Mouse (Mus musculus): ENCODE data around the gene Dalrd3. TPM values are rescaled to one million over a fixed set of nuclear protein-coding genes. Genes with fewer than 3 reads are reported as not detected.

Dalrd3 gene
- polyA plus RNA-seq, 1 experiment from 2014 or later = 167 TPM

GRCm38 (mm10) chr9:108567931-108568419 lies 1.7 kb upstream of the Dalrd3 start:
- Histone ChIP-seq H3K36me3 (replicated peaks; ENCODE audit: control insufficient read depth, insufficient read depth, low read depth, low read length) (peaks cover 12% of the 10 kb centered on the region), H3K27me3 (ENCODE audit: control insufficient read depth, insufficient read depth, low read length) (no peaks in the 10 kb centered on the region), H3K27ac (replicated peaks; ENCODE audit: low read depth, low read length) (peak overlapping the region; percentile 76), H3K9me3 (replicated peaks; ENCODE audit: control insufficient read depth, low read length) (no peaks in the 10 kb centered on the region), H3K4me1 (ENCODE audit: control insufficient read depth, insufficient read depth, low read length) (peaks cover 10% of the 10 kb centered on the region), H3K9ac (replicated peaks; ENCODE audit: low read length) (peak overlapping the region; percentile 82), H3K4me2 (ENCODE audit: low read depth, low read length) (peak overlapping the region; percentile 97), H3K4me3 (ENCODE audit: low read depth, low read length) (peak overlapping the region; percentile 72)
- ATAC-seq (replicated peaks; ENCODE audit: insufficient number of reproducible peaks, low FRiP score, low TSS enrichment, low read depth) = no peak
- 6% methylated on average over 18 of the region's 18 CpGs for WGBS
- DNase-seq (ENCODE audit: low spot score) = peak; percentile 24

- Histone ChIP-seq H3K4me3 (ENCODE audit: low read depth, low read length) (peak overlapping the region; percentile 72; the same call in 1 of the 2 replicates), H3K27me3 (ENCODE audit: control insufficient read depth, insufficient read depth, low read length) (no peaks in the 10 kb centered on the region), H3K36me3 (replicated peaks; ENCODE audit: control insufficient read depth, insufficient read depth, low read depth, low read length) (peaks cover 17% of the 10 kb centered on the region), H3K4me1 (ENCODE audit: control insufficient read depth, insufficient read depth, low read length) (peaks cover 10% of the 10 kb centered on the region), H3K9me3 (replicated peaks; ENCODE audit: control insufficient read depth, low read length) (no peaks in the 10 kb centered on the region), H3K9ac (replicated peaks; ENCODE audit: low read length) (no peak overlapping the region; the same call in 1 of the 2 replicates), H3K27ac (replicated peaks; ENCODE audit: low read depth, low read length) (no peak overlapping the region), H3K4me2 (ENCODE audit: low read depth, low read length) (peak overlapping the region; percentile 97; the same call in 1 of the 2 replicates)
- ATAC-seq (replicated peaks; ENCODE audit: insufficient number of reproducible peaks, low FRiP score, low TSS enrichment, low read depth) = no peak
- WGBS = 72% methylated on average over 17 of the region's 17 CpGs
- DNase-seq (ENCODE audit: low spot score) = no peak
These were observed 1.2 kb upstream of the Dalrd3 start for GRCm38 (mm10) chr9:108568511-108568921.

- peak; percentile 4; the same call in 1 of the 2 replicates for ATAC-seq (replicated peaks; ENCODE audit: insufficient number of reproducible peaks, low FRiP score, low TSS enrichment, low read depth)
- H3K27ac ChIP-seq (replicated peaks; ENCODE audit: low read depth, low read length) = peak overlapping the region; percentile 41
- H3K4me1 ChIP-seq (ENCODE audit: control insufficient read depth, insufficient read depth, low read length) = peaks cover 16% of the 10 kb centered on the region
- peak overlapping the region; percentile 97 for H3K4me2 ChIP-seq (ENCODE audit: low read depth, low read length)
- peak; percentile 86 for DNase-seq (ENCODE audit: low spot score)
- H3K9ac ChIP-seq (replicated peaks; ENCODE audit: low read length) = peak overlapping the region; percentile 63
- no peaks in the 10 kb centered on the region for H3K27me3 ChIP-seq (ENCODE audit: control insufficient read depth, insufficient read depth, low read length)
- H3K36me3 ChIP-seq (replicated peaks; ENCODE audit: control insufficient read depth, insufficient read depth, low read depth, low read length) = peaks cover 21% of the 10 kb centered on the region
- no peaks in the 10 kb centered on the region for H3K9me3 ChIP-seq (replicated peaks; ENCODE audit: control insufficient read depth, low read length)
- peak overlapping the region; percentile 40 for H3K4me3 ChIP-seq (ENCODE audit: low read depth, low read length)
- under 1% methylated on average over 40 of the region's 40 CpGs for WGBS
These were observed 666 bp downstream of the Dalrd3 start for GRCm38 (mm10) chr9:108570207-108570896.

GRCm38 (mm10) chr9:108571401-108571973 lies 1.8 kb downstream of the Dalrd3 start:
- H3K9me3 ChIP-seq (replicated peaks; ENCODE audit: control insufficient read depth, low read length) = no peaks in the 10 kb centered on the region
- H3K4me1 ChIP-seq (ENCODE audit: control insufficient read depth, insufficient read depth, low read length) = peaks cover 14% of the 10 kb centered on the region
- H3K27ac ChIP-seq (replicated peaks; ENCODE audit: low read depth, low read length) = no peak overlapping the region
- DNase-seq (ENCODE audit: low spot score) (no peak), ATAC-seq (replicated peaks; ENCODE audit: insufficient number of reproducible peaks, low FRiP score, low TSS enrichment, low read depth) (no peak)
- no peak overlapping the region for H3K9ac ChIP-seq (replicated peaks; ENCODE audit: low read length)
- H3K4me2 ChIP-seq (ENCODE audit: low read depth, low read length) = no peak overlapping the region
- H3K4me3 ChIP-seq (ENCODE audit: low read depth, low read length) = no peak overlapping the region
- peaks cover 23% of the 10 kb centered on the region for H3K36me3 ChIP-seq (replicated peaks; ENCODE audit: control insufficient read depth, insufficient read depth, low read depth, low read length)
- no peaks in the 10 kb centered on the region for H3K27me3 ChIP-seq (ENCODE audit: control insufficient read depth, insufficient read depth, low read length)
- WGBS = 93% methylated on average over 16 of the region's 16 CpGs

GRCm38 (mm10) chr9:108572321-108572720 lies 2.6 kb downstream of the Dalrd3 start:
- H3K4me2 ChIP-seq (ENCODE audit: low read depth, low read length) = no peak overlapping the region
- H3K27me3 ChIP-seq (ENCODE audit: control insufficient read depth, insufficient read depth, low read length) = no peaks in the 10 kb centered on the region
- peaks cover 23% of the 10 kb centered on the region for H3K36me3 ChIP-seq (replicated peaks; ENCODE audit: control insufficient read depth, insufficient read depth, low read depth, low read length)
- no peak overlapping the region for H3K4me3 ChIP-seq (ENCODE audit: low read depth, low read length)
- no peak for ATAC-seq (replicated peaks; ENCODE audit: insufficient number of reproducible peaks, low FRiP score, low TSS enrichment, low read depth)
- 90% methylated on average over 10 of the region's 10 CpGs for WGBS
- no peak overlapping the region for H3K9ac ChIP-seq (replicated peaks; ENCODE audit: low read length)
- no peak overlapping the region for H3K27ac ChIP-seq (replicated peaks; ENCODE audit: low read depth, low read length)
- H3K9me3 ChIP-seq (replicated peaks; ENCODE audit: control insufficient read depth, low read length) = no peaks in the 10 kb centered on the region
- H3K4me1 ChIP-seq (ENCODE audit: control insufficient read depth, insufficient read depth, low read length) = peaks cover 14% of the 10 kb centered on the region
- DNase-seq (ENCODE audit: low spot score) = no peak

GRCm38 (mm10) chr9:108573774-108574690 lies 4.3 kb downstream of the Dalrd3 start:
- 0 out of 2 replicates have a peak overlapping the region, but pooled peaks have one; percentile 5 for H3K4me3 ChIP-seq (ENCODE audit: low read depth, low read length)
- H3K9ac ChIP-seq (replicated peaks; ENCODE audit: low read length) = no peak overlapping the region
- no peaks in the 10 kb centered on the region for H3K9me3 ChIP-seq (replicated peaks; ENCODE audit: control insufficient read depth, low read length)
- no peaks in the 10 kb centered on the region for H3K27me3 ChIP-seq (ENCODE audit: control insufficient read depth, insufficient read depth, low read length)
- H3K27ac ChIP-seq (replicated peaks; ENCODE audit: low read depth, low read length) = no peak overlapping the region
- no peak overlapping the region for H3K4me2 ChIP-seq (ENCODE audit: low read depth, low read length)
- peaks cover 23% of the 10 kb centered on the region for H3K36me3 ChIP-seq (replicated peaks; ENCODE audit: control insufficient read depth, insufficient read depth, low read depth, low read length)
- H3K4me1 ChIP-seq (ENCODE audit: control insufficient read depth, insufficient read depth, low read length) = peaks cover 9% of the 10 kb centered on the region
- DNase-seq (ENCODE audit: low spot score) (peak; percentile 80), ATAC-seq (replicated peaks; ENCODE audit: insufficient number of reproducible peaks, low FRiP score, low TSS enrichment, low read depth) (no peak)
- 55% methylated on average over 24 of the region's 26 CpGs for WGBS

GRCm38 (mm10) chr9:108574921-108575320 lies 5.2 kb downstream of the Dalrd3 start:
- no peak for DNase-seq (ENCODE audit: low spot score)
- H3K27ac ChIP-seq (replicated peaks; ENCODE audit: low read depth, low read length) = no peak overlapping the region
- H3K4me2 ChIP-seq (ENCODE audit: low read depth, low read length) = no peak overlapping the region
- H3K36me3 ChIP-seq (replicated peaks; ENCODE audit: control insufficient read depth, insufficient read depth, low read depth, low read length) = peaks cover 23% of the 10 kb centered on the region
- H3K27me3 ChIP-seq (ENCODE audit: control insufficient read depth, insufficient read depth, low read length) = no peaks in the 10 kb centered on the region
- whole genome bisulfite sequencing = 95% methylated on average over 12 of the region's 12 CpGs
- H3K9ac ChIP-seq (replicated peaks; ENCODE audit: low read length) = no peak overlapping the region
- no peak overlapping the region for H3K4me3 ChIP-seq (ENCODE audit: low read depth, low read length)
- peaks cover 12% of the 10 kb centered on the region for H3K4me1 ChIP-seq (ENCODE audit: control insufficient read depth, insufficient read depth, low read length)
- no peaks in the 10 kb centered on the region for H3K9me3 ChIP-seq (replicated peaks; ENCODE audit: control insufficient read depth, low read length)
- ATAC-seq (replicated peaks; ENCODE audit: insufficient number of reproducible peaks, low FRiP score, low TSS enrichment, low read depth) = no peak
